Mouse (Mus musculus) hindbrain, embryonic 16.5 days (tissue): ENCODE measurements at regions not wholly inside any gene's neighbourhood (a gene's known extent, or its start where the extent isn't known, plus 50 kb on each side); places are given as distances from the start of the nearest gene placed in this dataset.

Experiments used
- ATAC-seq: fragments of 200-750 bp; cut with Nextera tagmentation; 2 replicates; pipeline ENCODE4 v1.8.0; 2017; ENCODE audit warnings: moderate TSS enrichment, moderate library complexity
- H3K27ac ChIP-seq: fragments of 300-500 bp; sonication (generic); 2 replicates; pipeline ENCODE4 v1.5.1; 2014; ENCODE audit warnings: low read depth, mild to moderate bottlenecking, control low read depth, low read length, moderate library complexity
- H3K27me3 ChIP-seq: fragments of 300-500 bp; sonication (generic); replicated peaks from 2 replicates; pipeline ENCODE4 v1.6.1; 2014; ENCODE audit warnings: low read length; ENCODE audit not compliant: control insufficient read depth, insufficient read depth
- H3K36me3 ChIP-seq: fragments of 300-500 bp; sonication (generic); 2 replicates; pipeline ENCODE4 v1.6.1; 2014; ENCODE audit warnings: mild to moderate bottlenecking, low read length, moderate library complexity, mixed read lengths; ENCODE audit not compliant: control insufficient read depth, insufficient read depth
- H3K4me1 ChIP-seq: fragments of 300-500 bp; sonication (generic); 2 replicates; pipeline ENCODE4 v1.6.1; 2014; ENCODE audit warnings: low read depth, low read length; ENCODE audit not compliant: control insufficient read depth, insufficient read depth
- H3K4me2 ChIP-seq: fragments of 300-500 bp; sonication (generic); 2 replicates; pipeline ENCODE4 v1.6.1; 2014; ENCODE audit warnings: mild to moderate bottlenecking, low read length, control low read depth, moderate library complexity
- H3K4me3 ChIP-seq: fragments of 300-500 bp; sonication (generic); 2 replicates; pipeline ENCODE4 v1.5.1; 2014; ENCODE audit warnings: mild to moderate bottlenecking, low read length, control low read depth, moderate library complexity
- H3K9ac ChIP-seq: fragments of 300-500 bp; sonication (generic); 2 replicates; pipeline ENCODE4 v1.6.1; 2014; ENCODE audit warnings: low read depth, mild to moderate bottlenecking, control low read depth, low read length, moderate library complexity
- H3K9me3 ChIP-seq: fragments of 300-500 bp; sonication (generic); 2 replicates; pipeline ENCODE4 v1.6.1; 2014; ENCODE audit warnings: mild to moderate bottlenecking, low read length, moderate library complexity; ENCODE audit not compliant: control insufficient read depth
- WGBS: fragments of 180-500 bp; shearing (Covaris S2); extraction: QIAGEN DNeasy Blood & Tissue Kit; methylation state at CpG from one replicate; pipeline ENCODE4 v1.1.7; 2014; 5-methylcytosine and 5-hydroxymethylcytosine counted together

DNA sequence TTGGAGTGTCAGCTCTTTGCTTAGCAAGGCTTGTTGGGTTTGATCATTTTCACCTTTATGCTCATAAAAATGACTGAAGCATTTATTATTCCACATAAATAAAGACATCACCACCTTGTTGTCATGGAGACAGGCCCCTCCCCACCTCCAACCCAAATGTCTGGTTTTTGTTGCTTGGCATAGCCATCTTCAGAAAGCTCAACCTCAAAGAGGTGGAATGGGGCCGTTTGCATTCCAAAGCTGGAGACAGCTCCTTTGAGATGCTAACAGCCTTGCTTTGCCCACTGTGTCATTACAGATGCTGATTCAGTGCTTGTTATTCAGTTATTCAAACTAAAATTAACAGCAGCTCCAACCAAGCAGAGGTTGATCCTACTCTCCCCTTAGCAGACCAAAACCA, 51.9 kb upstream of the Lgalsl start:
- Histone ChIP-seq H3K4me2 (no peak overlapping the region), H3K9ac (no peak overlapping the region), H3K27ac (no peak overlapping the region), H3K36me3 (no peaks in the 10 kb centered on the region), H3K4me1 (no peaks in the 10 kb centered on the region), H3K27me3 (no peaks in the 10 kb centered on the region), H3K9me3 (no peaks in the 10 kb centered on the region), H3K4me3 (no peak overlapping the region)
- 28% methylated on average over 1 of the region's 1 CpGs for WGBS
- ATAC-seq: no peak

DNA sequence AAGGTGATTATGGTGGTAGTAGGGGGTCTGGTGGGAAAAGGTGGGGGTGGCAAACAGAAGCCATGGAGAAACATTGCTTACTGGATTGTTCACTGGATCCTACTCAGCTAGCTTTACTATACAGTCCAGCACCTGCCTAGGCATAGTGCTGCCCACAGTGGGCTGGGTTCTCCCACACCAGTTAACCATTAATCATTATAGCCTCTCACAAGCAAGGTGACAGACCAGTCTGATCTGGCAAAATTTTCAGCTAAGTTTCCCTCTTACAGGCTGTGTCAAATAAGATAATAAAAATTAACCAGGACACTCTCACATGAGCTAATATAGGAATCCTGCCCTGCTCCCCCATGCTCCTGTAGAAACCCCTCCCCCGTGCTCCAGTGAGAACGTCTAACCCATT, 53.1 kb upstream of the Lgalsl start:
- no peaks in the 10 kb centered on the region for H3K36me3 ChIP-seq
- no peaks in the 10 kb centered on the region for H3K9me3 ChIP-seq
- no peak overlapping the region for H3K4me2 ChIP-seq
- no peaks in the 10 kb centered on the region for H3K4me1 ChIP-seq
- H3K27me3 ChIP-seq: no peaks in the 10 kb centered on the region
- 91% methylated on average over 2 of the region's 2 CpGs for WGBS
- ATAC-seq: no peak
- no peak overlapping the region for H3K9ac ChIP-seq
- no peak overlapping the region for H3K27ac ChIP-seq
- no peak overlapping the region for H3K4me3 ChIP-seq

DNA sequence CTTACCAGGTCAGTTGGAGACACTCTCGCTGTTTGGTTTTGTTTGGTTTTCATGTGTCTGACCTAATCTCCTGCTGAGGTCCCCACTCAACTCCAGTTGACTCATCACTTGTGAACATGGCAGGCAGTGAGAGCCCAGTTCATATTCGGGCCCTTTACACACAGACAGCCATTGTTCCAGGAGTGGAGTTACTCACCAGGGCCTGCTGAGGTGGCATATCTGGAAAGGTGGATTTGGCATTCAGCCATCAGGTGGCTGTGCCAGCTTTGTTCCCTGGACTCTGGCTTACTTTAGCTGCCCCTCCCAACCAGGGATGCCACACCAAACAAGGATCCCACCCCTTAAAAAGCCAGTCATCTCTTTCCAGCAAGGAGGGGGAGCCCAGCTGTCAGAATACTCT, 56.2 kb upstream of the Lgalsl start:
- no peak for ATAC-seq
- Histone ChIP-seq H3K4me1 (no peaks in the 10 kb centered on the region), H3K4me2 (no peak overlapping the region), H3K27ac (no peak overlapping the region), H3K4me3 (no peak overlapping the region), H3K9ac (no peak overlapping the region), H3K36me3 (no peaks in the 10 kb centered on the region), H3K27me3 (no peaks in the 10 kb centered on the region), H3K9me3 (no peaks in the 10 kb centered on the region)
- 83% methylated on average over 2 of the region's 2 CpGs for WGBS

DNA sequence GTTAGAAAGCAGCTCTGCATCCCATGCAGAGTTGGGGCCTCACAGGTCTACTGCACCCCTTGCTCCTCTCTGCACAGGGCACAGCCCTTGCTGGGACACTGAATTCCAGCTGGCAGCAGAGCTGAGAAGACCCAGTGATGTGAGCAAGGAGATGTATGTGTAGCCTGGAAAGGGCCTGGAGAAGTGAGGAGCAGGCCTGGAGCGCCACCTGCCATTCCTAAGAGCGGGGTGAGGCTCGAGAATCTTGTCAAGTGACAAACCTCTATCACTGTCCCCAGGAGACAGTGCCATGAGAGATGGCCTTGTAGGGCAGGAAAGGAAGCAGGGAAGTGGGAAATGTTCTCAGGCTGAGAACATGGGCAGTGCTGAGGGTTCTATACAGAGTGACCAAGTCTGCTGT, 59.6 kb upstream of the Lgalsl start:
- no peaks in the 10 kb centered on the region for H3K4me1 ChIP-seq
- ATAC-seq: no peak
- no peaks in the 10 kb centered on the region for H3K9me3 ChIP-seq
- H3K27ac ChIP-seq: no peak overlapping the region
- H3K27me3 ChIP-seq: no peaks in the 10 kb centered on the region
- no peaks in the 10 kb centered on the region for H3K36me3 ChIP-seq
- H3K4me3 ChIP-seq: no peak overlapping the region
- 73% methylated on average over 3 of the region's 3 CpGs for WGBS
- H3K9ac ChIP-seq: no peak overlapping the region
- no peak overlapping the region for H3K4me2 ChIP-seq

DNA sequence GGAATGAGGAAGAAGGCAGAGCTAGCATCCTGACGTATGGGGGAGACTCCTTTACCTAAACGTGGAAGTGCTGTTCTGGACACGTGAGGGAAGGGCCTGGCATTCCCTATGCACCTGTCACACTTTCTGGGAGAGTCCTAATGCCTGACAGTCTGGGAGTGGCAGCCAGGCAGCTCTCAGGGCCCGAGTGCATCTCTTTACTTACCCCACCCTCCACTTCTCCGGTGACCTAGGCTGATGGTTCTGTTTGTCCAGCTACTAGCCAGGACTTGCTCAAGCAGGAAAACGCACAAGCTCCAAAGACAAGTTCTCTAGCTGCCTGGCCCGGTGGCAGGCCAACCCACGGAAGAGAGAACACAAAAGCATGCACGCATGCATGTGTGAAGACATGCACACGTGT, 60.9 kb upstream of the Lgalsl start:
- no peaks in the 10 kb centered on the region for H3K36me3 ChIP-seq
- WGBS: 91% methylated on average over 10 of the region's 10 CpGs
- no peak overlapping the region for H3K4me3 ChIP-seq
- H3K27ac ChIP-seq: no peak overlapping the region
- H3K4me2 ChIP-seq: no peak overlapping the region
- H3K27me3 ChIP-seq: no peaks in the 10 kb centered on the region
- H3K9ac ChIP-seq: no peak overlapping the region
- peaks cover 3% of the 10 kb centered on the region; the same call in 1 of the 2 replicates for H3K4me1 ChIP-seq
- ATAC-seq: no peak
- H3K9me3 ChIP-seq: no peaks in the 10 kb centered on the region

DNA sequence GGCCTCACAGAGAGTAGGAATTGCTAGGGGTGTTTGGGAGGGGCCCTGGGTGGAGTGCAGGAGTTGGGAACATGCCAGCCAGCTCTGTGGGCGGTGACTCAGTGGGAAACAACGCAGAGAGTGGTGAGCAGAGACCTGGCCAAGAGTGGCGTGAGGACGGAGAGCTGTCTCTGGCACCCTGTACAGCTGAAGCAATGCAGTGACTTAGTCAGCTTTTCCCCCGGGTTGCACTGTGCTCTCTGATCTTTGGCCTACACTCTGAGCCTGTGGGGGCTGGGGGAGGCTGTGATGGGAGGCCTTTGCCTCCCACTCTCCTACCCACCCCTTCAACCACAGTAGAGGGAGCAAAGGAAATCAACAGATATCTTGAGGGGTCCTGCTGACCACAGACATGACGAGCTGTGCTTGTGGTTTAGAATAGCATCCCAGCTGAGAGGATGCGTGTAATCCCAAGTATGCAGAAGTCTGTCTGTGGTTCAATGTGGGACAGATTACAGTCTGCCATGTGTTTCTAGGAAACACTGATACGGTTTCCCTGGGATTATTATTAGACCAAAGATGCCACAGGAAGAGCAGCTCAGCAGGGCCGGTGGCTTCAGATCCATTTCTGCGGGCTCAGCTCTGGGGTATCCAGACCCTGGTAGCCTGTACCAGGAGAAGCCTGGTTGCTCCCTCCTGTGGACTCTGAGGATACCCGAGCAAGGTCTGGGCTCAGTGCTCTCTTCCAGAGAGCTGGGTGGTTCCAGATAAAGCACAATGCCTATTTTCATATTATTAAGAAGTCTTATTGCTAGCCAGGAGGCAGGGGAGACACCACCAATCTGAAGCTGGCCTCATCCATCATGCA, 65.6 kb upstream of the Lgalsl start:
- no peaks in the 10 kb centered on the region for H3K9me3 ChIP-seq
- ATAC-seq: no peak; the same call in 1 of the 2 replicates
- no peaks in the 10 kb centered on the region for H3K27me3 ChIP-seq
- H3K4me1 ChIP-seq: peaks cover 3% of the 10 kb centered on the region; the same call in 1 of the 2 replicates
- no peak overlapping the region for H3K4me3 ChIP-seq
- H3K27ac ChIP-seq: no peak overlapping the region
- no peak overlapping the region for H3K9ac ChIP-seq
- H3K4me2 ChIP-seq: no peak overlapping the region
- WGBS: 64% methylated on average over 11 of the region's 11 CpGs
- no peaks in the 10 kb centered on the region for H3K36me3 ChIP-seq

DNA sequence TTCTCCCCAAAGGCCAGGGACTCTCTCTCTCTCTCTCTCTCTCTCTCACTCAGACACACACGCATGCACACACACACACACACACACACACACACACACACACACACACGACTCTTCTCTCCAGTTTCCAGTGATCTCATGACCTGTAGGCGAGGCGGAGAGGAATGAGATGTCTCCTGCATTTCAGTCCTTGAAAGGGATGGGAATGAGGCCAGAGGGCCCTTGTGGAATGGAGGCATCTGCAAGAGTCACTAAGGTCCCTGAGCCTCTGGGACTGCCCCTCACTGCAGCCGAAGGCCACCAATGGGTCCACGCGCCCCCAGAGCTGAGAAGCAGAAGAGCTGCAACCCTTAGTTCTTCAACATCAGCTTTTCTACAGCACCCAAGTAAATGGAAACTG, 66.6 kb upstream of the Lgalsl start:
- Histone ChIP-seq H3K9ac (no peak overlapping the region), H3K9me3 (no peaks in the 10 kb centered on the region), H3K27ac (no peak overlapping the region), H3K4me1 (peaks cover 3% of the 10 kb centered on the region; the same call in 1 of the 2 replicates), H3K36me3 (no peaks in the 10 kb centered on the region), H3K4me3 (no peak overlapping the region), H3K27me3 (no peaks in the 10 kb centered on the region), H3K4me2 (no peak overlapping the region)
- ATAC-seq: no peak
- 86% methylated on average over 6 of the region's 7 CpGs for WGBS

DNA sequence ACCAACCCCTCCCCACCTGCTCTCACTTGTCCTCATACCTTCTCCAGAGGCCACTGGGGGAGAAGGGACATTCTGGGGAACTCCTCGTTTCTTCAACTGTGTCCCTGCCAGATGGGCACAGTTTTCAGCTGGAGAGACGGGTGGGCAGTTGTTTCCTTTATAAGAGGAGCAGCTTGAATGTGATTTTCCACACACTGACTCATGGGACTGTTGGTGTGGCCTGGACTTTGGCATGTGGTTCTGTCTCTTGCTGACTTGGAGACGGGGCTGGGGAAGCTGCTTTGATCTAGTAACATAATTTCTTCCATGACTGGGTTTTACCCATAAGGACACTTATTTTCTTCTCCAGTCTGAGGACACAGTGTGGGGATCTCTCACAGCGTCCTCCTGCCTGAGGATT, 67.7 kb upstream of the Lgalsl start:
- Histone ChIP-seq H3K27ac (no peak overlapping the region), H3K36me3 (no peaks in the 10 kb centered on the region), H3K9ac (no peak overlapping the region), H3K4me2 (no peak overlapping the region), H3K4me3 (no peak overlapping the region), H3K27me3 (no peaks in the 10 kb centered on the region), H3K9me3 (no peaks in the 10 kb centered on the region), H3K4me1 (peaks cover 3% of the 10 kb centered on the region; the same call in 1 of the 2 replicates)
- no peak for ATAC-seq
- 79% methylated on average over 4 of the region's 4 CpGs for WGBS

DNA sequence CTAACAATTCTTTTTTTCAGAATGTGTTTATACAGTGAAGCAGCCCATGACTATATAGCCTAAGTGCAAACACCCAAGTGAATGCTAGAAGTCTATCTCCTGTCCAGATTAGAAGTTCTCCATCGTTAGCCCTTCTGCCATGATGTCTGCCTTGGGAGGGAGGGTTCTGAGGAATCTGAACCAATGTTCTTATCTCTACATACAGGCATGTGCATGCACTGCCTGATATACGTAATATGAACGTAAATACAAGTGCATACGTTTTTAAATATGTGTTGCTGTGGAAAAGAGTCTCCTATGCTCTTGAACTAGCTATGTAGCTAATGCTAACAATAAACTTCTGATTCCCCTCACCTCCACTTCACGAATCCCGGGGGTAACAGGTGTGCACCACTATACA, 68.9 kb upstream of the Lgalsl start:
- WGBS: 90% methylated on average over 6 of the region's 6 CpGs
- ATAC-seq: no peak
- H3K4me2 ChIP-seq: no peak overlapping the region

More for the DNA sequence above, 68.9 kb upstream of the Lgalsl start:
- no peak overlapping the region for H3K9ac ChIP-seq
- no peak overlapping the region for H3K27ac ChIP-seq
- no peaks in the 10 kb centered on the region for H3K27me3 ChIP-seq
- H3K36me3 ChIP-seq: no peaks in the 10 kb centered on the region
- H3K9me3 ChIP-seq: no peaks in the 10 kb centered on the region
- peaks cover 3% of the 10 kb centered on the region; the same call in 1 of the 2 replicates for H3K4me1 ChIP-seq
- no peak overlapping the region for H3K4me3 ChIP-seq
